Mouse (Mus musculus) megakaryocyte-erythroid progenitor cell, adult 5-6 weeks (primary cell): ENCODE data around the gene Zfyve28. TPM values are rescaled to one million over a fixed set of nuclear protein-coding genes. Genes with fewer than 3 reads are reported as not detected.
A peak's percentile ranks its signal among the peaks of the same experiment; 100 is the strongest.

Experiments used
- ATAC-seq: replicated peaks from 2 replicates; pipeline ENCODE4 v1.8.0; 2016; ENCODE audit warnings: mild to moderate bottlenecking, inconsistent platforms; ENCODE audit not compliant: severe bottlenecking, poor library complexity, low FRiP score, low TSS enrichment
- total RNA-seq, 2 experiments: library from RNA; stranded (forward) in 1 of 2; stranded (reverse) in 1 of 2; fragments of 200-1000, 215-1000 nt in 1 of 2; fragments of >200 nt in 1 of 2; fragmentation: Nextera tagmentation in 1 of 2; gene quantifications; 2 replicates each; pipeline ENCODE4 v1.2.3; 2014 to 2017

Gene Zfyve28
- total RNA-seq, 2 experiments from 2014 or later = not detected

DNA sequence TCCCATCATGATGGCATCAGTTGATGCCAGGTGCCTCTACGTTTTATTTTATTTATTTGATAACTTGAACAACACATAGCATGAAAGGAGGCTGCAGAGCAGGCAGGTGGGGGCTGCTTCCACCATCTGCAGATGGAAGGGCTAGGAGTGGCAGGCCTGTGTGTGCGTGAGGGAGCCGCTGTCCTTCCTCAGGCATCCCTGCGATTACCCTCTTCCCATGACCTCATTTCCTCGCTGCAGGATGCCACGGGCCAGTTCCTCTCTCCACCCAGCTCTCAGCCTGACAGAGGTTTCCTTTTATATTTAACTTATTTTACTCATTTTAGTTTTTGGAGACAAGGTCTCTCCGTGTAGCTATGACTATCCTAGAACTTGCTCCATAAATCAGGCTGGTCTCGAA lies 33.9 kb downstream of the Zfyve28 start:
- no peak for ATAC-seq

DNA sequence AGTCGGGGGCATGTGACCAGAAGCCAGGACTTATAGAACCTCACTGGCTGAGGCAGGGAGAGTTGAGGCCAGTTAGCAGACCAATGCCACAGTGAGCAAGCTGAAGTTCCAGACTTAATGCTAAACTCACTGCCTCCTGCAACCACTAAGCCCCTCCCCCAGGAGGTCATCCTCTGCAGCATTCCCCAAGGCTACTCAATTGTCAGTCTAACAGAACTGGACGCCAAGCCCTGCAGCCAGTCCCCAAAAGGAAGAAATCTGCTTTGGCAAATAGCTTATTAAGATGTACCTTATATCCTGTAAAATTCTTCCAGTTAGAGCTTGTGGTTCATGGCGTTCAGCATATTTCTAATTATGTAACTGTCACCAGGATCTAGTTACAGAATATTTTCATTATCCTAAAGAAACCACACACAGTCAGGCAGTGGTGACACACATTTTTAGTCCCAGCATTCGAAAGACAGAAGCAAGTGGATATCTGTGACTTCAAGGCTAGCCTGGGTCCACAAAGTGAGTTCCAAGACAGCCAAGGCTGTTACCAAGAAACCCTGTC lies 35.2 kb downstream of the Zfyve28 start:
- no peak for ATAC-seq

DNA sequence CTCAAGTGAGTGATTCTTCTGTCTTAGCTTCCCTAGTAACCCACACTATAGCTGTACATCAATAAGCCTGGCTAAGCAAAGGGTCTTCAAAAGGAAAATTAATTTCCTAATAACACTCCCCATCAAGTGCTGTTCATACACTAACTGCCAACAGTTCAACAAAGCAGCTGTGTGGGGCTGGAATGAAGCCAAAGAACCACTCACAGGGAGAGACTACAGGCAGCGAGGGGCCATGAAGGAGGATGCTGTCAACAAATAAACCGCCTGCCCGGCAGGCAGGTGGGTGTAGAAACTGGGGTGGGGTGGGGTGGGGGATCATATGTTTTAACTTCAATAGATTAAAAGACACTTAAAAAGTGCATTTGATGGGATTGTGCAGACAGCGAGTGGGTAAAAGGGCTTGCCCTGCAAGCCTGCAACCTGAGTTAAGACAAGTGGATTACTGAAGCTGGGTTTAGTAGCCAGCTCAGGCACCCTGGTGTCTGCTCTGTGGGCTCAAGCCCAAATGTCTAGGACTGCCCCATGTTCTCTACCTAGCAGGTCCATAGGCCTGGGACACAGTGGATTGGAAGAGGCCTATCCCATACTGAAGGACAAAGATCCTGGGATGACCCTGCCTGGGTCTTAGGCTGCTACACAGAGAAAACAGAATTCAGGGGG lies 35.8 kb downstream of the Zfyve28 start:
- ATAC-seq = no peak

DNA sequence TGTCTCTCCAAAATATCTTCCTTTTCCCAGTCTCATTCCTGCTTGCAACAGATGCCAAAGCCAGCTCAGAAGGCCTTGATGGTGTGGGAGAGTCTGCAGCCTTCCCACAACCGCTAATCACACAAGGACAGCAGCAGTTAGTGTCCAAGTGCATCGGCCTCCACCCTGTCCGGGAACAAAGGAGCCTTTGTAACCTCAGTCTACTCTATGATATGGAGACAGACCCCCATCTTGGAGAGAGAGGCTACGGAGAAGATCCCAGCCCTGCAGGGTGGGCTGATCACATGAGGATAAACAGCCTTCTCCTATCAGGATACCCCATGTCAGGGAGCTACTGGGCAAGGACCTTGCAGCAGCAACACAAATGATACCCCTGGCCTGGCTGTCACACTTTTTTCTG lies 36.5 kb downstream of the Zfyve28 start:
- no peak for ATAC-seq

DNA sequence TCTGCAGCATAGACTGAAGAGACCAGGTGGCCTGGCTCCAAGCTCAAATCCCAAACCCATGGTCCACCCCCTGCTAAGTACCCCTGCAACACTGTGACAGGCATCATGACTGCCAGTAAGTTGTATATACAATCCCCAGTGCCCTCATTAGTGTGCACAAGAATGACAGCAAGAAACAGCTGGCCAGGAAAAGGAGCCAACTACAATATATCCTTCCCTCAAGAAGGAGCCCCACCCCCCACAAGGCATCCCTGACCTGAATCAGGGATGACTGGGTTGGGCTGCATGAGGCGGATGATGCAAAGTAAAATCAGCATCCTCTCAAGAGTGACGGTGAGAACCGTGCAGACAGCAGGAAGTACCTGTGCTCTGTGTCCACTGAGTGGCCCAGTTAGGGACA lies 38.2 kb downstream of the Zfyve28 start:
- no peak for ATAC-seq

DNA sequence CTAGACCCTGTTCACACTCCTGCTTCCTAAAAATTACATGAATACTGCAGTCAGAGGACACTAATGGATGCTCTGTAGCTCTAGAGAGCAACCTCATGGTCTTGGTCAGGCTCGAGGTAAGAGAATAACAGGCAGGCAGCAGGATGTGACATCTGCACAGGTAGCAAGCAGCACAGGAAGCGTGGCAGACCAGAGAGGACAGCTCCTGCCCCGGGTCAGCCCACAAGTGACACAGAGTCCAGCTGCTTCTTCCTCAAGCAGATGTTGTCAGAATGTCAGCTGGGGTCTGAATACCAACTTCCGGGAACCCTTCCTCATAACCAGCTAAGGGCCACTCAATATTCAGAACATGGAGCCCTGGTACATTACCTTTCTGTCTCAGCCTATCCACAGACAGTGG lies 39.1 kb downstream of the Zfyve28 start:
- no peak for ATAC-seq

DNA sequence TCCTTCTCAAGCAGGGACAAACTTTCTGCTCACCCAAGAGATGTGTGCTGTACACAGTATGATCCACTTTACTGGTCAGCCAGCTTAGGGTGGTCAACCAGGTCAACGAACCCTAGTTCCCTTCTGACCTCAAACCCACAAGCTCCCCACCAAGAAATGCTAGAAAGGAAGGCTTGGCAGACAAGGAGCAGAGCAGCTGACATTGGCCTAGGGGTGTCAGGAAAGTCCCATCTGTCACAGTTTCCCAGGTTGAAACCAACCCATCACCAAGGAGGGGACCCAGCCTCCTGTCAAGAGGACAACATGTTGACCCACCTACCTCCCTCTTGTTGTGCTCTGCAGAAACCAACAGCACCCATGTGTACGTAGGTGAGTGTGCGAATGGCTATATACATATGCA lies 41.8 kb downstream of the Zfyve28 start:
- ATAC-seq = no peak

DNA sequence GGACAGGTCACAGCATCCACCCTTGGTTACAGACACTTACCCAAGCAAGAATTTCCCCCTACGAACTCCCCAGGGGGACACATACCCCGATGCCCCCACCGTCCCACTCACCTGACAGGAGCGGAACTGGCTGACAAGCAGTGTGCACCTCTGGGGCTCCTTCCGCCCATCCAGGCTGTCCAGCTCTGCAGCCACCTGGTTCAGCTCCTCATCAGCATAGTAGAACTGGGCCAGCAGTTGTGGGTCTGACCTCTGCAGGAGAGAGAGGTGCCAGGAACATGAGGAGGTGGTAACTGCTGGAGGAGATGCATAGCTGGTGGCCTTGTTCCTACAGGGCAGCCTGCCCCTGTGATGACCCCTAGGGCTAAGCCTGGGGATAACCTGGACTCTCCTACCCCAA lies 45.2 kb downstream of the Zfyve28 start:
- ATAC-seq = no peak

DNA sequence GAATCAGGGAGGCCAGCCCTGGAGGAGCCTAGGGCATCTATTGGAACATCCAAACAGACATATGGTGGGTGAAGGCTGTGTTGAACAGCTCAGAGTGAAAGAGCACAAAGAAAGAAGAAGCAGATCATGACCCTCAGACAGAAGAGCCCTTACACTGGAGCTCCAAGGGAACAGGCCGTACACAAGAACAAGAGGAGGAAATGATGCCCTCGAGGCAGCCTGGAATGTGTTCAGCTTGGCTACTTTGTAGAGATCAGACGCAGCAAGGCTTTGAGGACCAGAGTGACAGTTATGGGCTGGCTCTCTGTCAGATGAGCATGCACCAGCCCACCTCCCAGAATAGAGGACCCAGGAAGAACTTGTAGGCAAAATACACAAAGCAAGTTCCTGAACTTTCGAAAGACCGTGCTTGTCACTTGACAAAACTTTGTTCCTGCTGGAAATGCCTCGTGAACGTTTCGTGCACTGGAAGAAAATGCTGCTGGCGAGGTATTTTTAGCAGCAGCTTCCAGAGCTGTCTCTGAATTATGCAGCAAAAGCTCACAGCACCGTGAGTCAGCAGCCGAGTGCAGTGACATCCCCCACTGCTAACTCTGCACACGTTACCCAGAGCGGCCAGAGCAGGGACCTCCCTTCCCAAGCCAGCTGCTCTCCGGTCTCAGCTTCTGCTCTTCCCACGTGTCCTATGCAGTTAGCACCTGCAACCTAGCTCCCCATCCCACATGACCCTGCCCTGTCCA lies 45.9 kb downstream of the Zfyve28 start:
- ATAC-seq = peak; percentile 68

DNA sequence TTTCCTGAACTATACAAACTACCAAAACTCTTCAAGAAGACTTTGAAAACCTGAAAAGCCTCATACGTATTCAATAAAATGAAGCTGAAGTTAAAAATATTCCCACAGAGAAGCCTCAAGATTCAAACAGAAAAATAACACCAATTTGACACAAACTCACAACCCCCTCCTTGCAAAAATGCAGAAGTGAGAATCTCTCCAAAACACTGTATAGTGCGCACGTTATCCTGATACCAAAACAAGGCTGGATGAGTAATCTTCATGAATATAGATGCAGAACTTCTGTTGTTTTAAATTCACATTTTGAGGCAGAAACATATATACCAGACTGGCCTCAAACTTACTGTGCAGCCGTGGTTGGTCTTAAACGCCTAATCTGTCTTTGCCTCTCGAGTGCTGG lies 49.8 kb downstream of the Zfyve28 start:
- no peak for ATAC-seq

DNA sequence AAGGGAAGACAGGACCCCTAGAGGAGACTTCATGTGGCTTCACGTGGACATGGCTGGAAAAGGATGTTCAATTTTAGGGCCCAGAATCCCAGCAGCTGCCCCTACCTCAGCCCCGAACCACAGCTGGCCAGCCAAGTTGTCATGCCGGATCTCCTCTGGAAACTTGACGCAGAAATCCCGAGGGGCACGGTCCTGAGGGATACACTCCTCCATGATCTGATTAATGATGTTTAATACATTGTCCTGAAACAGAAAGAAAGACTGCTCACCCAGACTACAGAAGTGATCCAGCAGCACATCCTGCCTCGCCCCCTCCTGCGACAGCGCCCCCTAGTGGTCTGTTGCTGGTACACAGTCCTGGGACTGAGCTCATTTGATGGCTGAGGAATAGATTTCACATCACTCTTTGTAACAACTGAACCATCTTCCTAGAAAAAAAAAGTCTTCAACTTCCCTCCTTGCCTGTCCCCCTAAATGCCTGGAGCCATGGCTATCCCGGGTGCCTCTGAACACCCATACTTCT lies 52.3 kb downstream of the Zfyve28 start:
- ATAC-seq = peak; percentile 53; the same call in 1 of the 2 replicates

DNA sequence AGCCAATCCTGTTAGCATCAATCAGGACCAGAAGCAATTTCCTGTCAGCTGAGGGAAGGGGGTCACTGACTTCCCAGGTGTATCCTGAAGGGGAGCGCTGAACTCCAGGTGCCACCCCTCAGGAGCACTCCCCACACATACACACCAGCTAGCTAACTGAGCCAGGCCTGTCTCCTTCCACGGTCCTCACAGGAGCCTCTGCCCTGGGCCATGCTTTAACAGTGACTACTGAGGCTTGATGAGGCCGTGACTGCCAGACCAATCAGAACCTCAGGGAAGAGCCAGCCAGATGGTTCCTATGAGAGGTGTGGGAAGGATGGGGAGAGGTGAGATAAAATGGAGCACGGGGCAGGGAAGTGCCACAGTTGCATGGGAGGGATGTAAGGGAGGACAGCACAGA lies 53.2 kb downstream of the Zfyve28 start:
- ATAC-seq = no peak

DNA sequence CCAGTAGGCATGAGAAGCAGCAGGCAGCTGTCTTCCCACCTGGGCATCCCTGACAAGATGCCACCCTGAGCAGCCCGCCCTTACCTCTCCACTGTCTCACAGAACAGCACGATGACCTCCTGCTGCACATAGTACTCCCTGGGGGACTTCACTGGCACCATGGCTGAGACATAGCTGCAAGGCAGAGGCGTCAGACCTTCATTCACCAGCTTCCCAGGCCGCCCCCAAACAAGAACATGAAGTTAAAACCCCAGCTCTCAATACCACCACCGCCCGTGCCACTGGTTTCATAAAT lies 55.1 kb downstream of the Zfyve28 start:
- ATAC-seq = no peak

DNA sequence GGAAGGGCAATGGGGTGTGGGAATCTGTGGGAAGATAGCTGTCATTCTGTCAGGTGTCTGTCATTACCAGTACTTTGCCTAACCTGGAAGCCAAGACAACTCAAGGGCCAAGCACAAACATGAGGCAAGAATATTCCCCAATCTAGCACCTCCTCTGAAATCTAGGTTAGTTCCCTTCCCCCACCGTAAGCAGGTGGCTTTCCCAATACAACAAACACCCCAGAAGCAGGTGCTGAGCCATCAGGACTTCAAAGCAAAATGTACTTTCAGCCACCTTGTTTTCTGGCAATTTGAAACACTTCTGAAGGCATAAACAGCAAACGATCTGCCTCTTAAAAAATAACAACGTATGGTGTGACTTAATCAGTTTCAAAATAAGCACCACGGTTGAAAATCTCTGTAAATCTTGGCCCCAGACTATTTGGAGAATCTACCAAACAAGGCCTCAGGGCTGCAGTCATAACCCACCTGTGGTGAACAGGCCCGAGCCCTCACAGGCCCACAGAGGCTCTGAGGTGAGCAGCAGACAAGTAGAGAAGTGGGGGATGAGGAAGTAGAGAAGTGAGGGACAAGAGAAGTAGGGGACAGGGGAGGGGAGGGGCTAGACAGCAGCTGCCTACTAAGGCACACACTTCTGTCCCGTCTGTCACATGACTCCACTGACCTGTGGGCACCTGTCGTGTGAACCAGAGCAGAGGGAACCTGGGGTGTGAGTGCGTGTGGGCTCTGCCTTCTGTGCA lies 55.6 kb downstream of the Zfyve28 start:
- no peak for ATAC-seq

DNA sequence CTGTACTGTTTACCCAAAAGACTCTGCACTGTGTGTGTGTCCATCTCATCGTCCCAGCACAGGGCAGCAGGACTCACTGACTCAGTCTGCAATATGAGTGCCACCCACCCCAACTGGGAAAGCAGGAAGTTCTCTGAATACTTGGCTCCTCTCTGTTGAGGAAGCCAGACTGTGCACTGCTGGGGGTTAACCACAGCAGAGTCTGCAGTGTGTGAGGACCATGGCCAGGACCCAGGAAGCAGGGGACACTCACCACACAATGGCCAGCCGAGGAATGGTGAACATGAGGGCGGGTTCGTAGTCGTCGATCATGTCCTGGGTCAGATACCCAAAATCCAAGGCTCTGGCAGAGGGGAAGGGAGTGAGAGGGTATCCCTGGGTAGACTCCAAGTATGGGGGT lies 56.3 kb downstream of the Zfyve28 start:
- no peak for ATAC-seq

DNA sequence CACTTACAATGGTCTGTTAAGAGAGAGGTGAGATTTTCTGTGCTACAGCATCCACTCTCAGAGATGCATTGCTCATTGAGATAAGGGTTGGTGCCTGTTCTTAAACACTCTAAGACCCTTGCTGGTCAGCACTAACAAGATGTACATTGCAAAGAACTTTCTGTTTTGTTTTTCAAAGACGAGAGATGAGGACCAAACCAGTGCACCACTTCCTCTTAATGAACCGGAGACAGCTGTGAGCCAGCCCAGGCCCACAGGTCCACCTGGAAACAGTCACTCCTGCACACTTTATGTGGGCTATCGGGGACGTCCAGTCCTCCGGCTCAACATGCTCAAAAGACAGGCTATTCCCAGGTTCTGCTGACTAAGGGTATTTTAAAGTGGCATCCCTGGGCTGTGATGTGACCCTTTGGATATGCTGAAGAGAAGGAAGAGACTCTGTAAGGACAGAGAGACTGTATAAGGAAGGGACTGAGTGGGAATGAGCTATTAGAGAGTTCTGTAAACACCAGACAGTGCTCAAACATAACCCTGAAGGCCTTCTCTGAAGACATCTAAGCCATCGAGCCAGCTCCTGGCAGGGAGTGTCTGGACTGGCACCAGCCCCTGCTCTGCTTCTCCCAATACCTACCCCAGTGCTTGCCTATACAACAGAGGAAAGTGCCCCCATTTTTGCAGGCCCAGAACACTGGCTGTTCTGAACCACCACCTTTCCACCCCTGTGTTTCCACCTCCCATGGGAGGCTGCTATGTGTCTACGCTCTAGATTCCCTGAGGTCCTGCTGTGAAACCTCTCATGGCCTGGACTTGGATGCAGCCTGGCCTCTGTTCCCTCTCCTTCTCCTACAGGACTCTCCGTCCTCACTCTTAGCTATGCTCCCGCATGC lies 57.4 kb downstream of the Zfyve28 start:
- ATAC-seq = no peak

DNA sequence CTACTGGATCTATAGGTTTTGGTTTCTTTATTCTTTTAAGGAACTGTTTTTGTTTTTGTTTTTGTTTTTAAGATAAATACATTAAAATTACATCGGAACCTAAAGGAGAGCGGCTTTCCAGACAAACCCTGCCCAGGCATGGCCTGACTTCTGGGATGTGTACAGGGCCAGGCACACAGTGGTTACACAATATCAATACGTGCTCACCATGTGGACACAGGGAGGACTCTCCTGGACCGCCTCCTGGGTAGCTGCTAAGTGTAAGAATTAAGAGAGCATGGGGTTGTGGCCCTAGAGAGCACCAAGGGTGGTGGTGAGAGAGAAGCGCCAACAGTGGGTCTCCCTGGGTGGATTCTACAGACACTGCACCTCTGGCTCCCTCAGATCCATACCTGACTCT lies 58.7 kb downstream of the Zfyve28 start:
- ATAC-seq = no peak

DNA sequence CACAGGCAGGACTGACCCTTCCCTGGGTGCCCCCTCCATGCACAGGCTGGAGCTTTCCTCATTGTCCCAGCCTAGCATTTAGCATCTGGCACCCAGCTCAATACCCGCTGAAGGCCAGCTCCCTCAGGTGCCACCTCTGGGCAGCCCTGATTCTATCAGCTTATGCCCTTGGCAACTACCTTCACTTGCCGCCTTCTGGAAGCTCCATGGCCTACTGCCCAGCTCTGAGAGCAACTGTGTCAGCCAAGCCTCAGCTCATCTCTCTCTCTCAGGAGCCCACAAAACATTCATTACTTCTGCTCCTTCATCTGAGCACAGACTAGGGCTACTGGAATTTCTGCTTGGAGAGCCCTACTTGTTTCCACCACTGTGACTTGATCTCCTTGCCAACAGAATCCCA lies 62.7 kb downstream of the Zfyve28 start:
- ATAC-seq = no peak

DNA sequence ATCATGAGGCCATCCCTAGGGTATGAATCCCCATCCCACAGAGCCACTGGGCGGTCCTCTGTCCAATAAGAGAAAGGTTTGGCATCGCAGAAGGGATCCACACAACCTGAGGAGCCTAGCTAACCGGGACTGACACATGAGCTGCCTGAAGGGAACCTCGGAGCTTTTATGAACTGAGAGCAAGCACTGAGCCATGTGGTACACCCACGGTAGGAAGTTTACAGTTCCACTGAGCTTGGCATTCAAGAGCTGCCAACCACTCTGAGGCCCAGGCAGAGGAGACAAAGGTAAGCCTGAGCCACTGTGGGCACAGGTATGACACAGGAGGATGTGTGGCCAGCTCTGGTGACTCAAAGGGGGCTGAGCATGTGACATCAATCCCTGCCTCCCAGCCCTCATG lies 63.7 kb downstream of the Zfyve28 start:
- ATAC-seq = no peak
